Comparison of ENCODE assay signal across 16 mouse cellular contexts in genomic region chr2:69936331-69936730, GRCm38 (mm10).
"Had no signal": no experiment of that assay in that cellular context is flagged by ENCODE, and none has a peak within 500 bp of the region (broad histone marks: within the 10 kb centered on the region; RNA-seq: fewer than 3 reads in every experiment).

No protein-coding gene starts in this region.

- H3K4me1 ChIP-seq: lung, embryonic 15.5 days; midbrain, embryonic 12.5 days; midbrain, embryonic 15.5 days; neural tube, embryonic 12.5 days; stomach, embryonic 15.5 days had no signal

- ATAC-seq: lung, postnatal 0 days; midbrain, embryonic 15.5 days had no signal

- H3K27ac ChIP-seq: liver, embryonic 15.5 days; lung, embryonic 15.5 days; macrophage; midbrain, embryonic 12.5 days; midbrain, embryonic 15.5 days; neural tube, embryonic 12.5 days; stomach, embryonic 15.5 days; stomach, postnatal 0 days had no signal

- H3K9me3 ChIP-seq: liver, embryonic 15.5 days; lung, embryonic 15.5 days; midbrain, embryonic 12.5 days; midbrain, embryonic 15.5 days; neural tube, embryonic 12.5 days; stomach, embryonic 15.5 days had no signal

- H3K4me2 ChIP-seq: liver, embryonic 15.5 days; lung, embryonic 15.5 days; midbrain, embryonic 12.5 days; midbrain, embryonic 15.5 days; neural tube, embryonic 12.5 days; stomach, embryonic 15.5 days had no signal

- H3K27me3 ChIP-seq: liver, embryonic 15.5 days; lung, embryonic 15.5 days; midbrain, embryonic 12.5 days; midbrain, embryonic 15.5 days; neural tube, embryonic 12.5 days; stomach, embryonic 15.5 days had no signal

- DNase-seq: lung, adult 2 months; lung, postnatal 14 days; lung, postnatal 36 days; right cerebral cortex, postnatal 14 days; thymus, adult 2 months; thymus, postnatal 25 days; thymus, postnatal 4 days had no signal

- H3K9ac ChIP-seq: liver, embryonic 15.5 days; lung, embryonic 15.5 days; midbrain, embryonic 12.5 days; midbrain, embryonic 15.5 days; neural tube, embryonic 12.5 days; stomach, embryonic 15.5 days had no signal

- H3K4me3 ChIP-seq: liver, embryonic 15.5 days; lung, embryonic 15.5 days; midbrain, embryonic 12.5 days; midbrain, embryonic 15.5 days; neural tube, embryonic 12.5 days; stomach, embryonic 15.5 days had no signal
